Mouse (Mus musculus): ENCODE measurements around the gene Il3. TPM values are rescaled to one million over a fixed set of nuclear protein-coding genes. Genes with fewer than 3 reads are reported as not detected.

Gene Il3
- total RNA-seq, 1 experiment from 2014 or later = not detected

DNA sequence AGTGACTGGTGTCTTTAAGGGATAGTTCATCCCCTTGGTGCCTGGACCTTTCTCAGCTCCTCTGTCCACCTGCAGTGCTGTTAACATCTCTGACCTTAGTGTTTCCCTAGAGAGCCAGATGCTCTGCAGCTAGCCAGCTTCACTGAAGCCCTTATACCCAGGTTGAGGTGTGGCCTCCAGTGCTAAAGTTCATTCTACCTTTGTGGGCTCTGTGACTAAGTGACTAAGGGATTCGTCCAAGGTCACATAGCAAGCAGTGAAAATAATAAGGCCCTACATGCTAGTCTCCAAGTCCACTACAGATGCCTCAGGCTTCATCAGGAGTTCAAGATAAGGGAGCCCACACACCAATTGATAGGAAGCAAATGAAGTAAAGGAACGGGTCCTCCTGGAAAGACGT is 24.6 kb downstream of the Il3 start:
- ATAC-seq (replicated peaks in 1 of 2; ENCODE audit: insufficient read depth in 1 of 2, low FRiP score in 2 of 2, low TSS enrichment in 1 of 2, low read depth in 1 of 2, poor library complexity in 2 of 2, severe bottlenecking in 2 of 2) = no peak

DNA sequence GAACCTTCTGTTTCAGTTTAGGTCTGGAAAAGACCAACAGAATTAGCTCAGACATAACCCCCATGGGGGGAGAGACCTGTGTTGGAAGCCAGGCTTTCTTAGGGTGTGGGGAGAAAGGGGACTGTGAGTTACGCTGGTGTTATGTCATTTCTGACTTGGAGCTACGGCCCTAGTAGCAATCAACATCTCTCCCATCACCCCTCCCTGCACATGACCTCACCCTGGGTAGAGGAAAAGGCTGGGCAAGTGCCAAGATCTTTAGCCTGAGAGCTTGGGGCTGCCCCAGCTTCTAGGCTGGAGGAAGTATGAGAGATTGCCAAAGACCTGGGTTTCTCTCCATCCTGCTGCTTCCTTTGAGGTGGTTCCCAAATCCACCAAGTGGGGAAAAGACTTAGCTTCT is 30.1 kb downstream of the Il3 start:
- ATAC-seq (replicated peaks in 1 of 2; ENCODE audit: insufficient read depth in 1 of 2, low FRiP score in 2 of 2, low TSS enrichment in 1 of 2, low read depth in 1 of 2, poor library complexity in 2 of 2, severe bottlenecking in 2 of 2) = peak; percentile 68 to 76; a peak in 3 of 4 replicates

DNA sequence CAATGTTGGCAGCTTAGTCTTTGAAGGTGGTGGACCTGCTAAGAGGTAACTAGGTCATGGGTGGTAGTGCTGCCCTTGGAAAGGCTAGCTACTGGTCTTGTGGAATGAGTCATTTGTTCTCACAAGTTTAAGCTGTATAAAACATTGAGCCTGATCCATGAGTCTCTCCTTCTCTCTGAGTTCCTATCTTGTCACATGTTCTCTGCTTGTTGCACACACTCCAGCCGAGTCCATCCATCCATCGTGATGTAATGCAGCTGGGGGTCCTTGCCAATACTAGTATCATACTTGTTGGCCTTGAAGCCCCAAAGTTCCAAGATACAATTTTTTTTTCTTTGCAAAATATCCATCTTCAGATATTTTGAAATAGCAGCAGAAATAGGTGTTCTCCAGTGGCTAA is 39.6 kb downstream of the Il3 start:
- no peak for ATAC-seq (replicated peaks in 1 of 2; ENCODE audit: insufficient read depth in 1 of 2, low FRiP score in 2 of 2, low TSS enrichment in 1 of 2, low read depth in 1 of 2, poor library complexity in 2 of 2, severe bottlenecking in 2 of 2)

DNA sequence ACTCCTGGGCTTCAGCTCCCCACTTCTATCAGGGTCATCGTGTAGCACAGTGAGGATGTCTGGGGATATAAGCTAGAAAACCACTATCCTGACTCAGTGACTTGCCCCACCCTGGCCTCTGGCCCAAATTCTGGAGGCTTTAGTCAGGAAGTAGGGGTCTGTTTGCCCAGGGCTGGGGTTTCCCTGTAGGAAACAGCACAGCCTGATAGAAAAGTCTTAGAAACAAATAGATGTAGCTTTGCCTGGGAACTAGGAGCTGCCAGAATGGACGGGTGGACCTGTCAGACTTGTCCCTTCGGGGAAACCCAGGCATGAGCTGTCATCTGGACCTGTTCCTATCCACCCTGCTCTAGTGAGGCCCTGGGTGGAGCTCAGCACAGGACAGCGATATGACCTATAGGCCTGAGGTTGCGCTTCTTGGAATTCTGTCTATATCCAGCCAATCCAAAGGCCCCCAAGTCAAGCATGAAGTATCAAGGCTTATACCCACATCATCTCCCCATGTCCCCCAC is 42.5 kb downstream of the Il3 start:
- ATAC-seq (replicated peaks in 1 of 2; ENCODE audit: insufficient read depth in 1 of 2, low FRiP score in 2 of 2, low TSS enrichment in 1 of 2, low read depth in 1 of 2, poor library complexity in 2 of 2, severe bottlenecking in 2 of 2) = no peak

DNA sequence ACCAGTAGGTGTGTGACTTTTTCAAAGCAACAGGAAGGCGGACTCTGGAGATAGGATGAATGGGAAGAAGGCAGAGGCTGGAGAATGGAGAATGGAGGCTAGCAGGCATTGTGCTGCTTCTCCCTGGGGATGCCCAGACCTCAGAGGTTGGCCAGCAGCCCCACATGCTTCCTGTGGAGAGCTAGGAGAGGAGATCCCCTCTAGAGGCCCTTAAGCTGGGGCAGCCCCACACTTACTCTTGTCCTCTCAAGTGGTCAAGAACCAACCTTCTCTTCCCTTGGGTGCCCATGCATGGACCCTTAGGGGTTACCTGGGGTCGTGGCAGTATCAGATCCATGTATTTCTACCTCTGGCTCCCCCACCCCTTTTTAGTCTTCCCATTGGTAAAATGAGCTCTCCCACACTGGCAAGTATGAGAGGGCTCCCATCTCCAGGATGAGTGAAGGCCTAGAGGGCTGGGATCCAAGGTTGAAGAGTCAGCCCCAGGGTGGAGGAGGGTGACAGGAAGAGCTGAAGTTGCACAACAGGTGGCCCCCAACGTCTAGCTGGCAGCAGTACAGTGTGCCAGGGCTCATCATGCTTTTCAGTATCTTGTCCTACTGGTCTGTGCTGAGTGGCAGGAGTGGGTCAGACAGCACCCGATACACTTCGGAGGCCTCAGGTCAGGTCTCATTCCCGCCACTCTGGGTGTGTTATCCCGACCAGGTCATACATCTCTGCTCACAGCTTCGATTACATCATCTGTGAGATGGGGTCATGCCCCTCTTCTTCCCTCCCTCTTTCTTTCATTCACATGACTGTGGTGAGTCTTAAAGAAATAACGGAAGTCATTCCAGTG is 43.2 kb downstream of the Il3 start:
- no peak for ATAC-seq (replicated peaks in 1 of 2; ENCODE audit: insufficient read depth in 1 of 2, low FRiP score in 2 of 2, low TSS enrichment in 1 of 2, low read depth in 1 of 2, poor library complexity in 2 of 2, severe bottlenecking in 2 of 2)

DNA sequence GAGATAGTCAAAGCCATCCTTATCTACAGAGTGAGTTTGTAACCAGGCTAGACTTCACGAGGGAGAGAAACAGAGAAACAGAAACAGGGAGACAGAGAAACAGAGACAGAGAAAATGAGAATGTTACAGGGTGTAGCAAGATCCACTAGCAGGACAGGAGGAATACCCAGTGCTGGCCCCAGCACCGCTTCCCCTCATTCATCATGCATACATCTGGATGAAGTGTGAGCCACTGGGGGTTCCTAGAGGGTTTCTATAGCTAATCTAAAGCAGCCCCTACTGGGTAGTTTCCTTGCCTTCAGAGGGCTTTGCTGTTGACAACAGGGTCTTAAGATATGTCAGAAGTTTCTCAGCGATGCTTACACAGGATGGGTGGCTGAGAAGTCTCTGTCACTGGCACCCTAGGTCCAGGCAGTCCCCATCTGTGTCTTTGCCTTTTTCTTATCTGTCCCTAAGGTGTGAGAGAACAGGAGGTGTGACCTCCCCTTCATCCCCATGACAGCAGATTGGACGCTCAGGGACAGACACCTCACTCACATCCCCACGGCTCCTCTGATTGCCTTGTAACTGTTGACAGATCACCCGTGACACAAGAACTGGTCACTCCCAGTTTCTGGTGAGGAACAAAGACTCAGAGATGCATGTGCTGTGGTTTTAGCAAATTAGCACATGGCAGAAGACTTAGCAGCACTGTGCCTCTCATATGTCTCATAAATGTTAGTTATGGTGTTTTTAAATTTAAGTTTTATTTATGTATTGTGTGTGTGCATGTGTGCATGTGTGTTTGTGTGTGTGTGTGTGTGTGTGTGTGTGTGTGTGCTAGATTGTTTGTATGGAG is 47.0 kb downstream of the Il3 start:
- no peak for ATAC-seq (replicated peaks in 1 of 2; ENCODE audit: insufficient read depth in 1 of 2, low FRiP score in 2 of 2, low TSS enrichment in 1 of 2, low read depth in 1 of 2, poor library complexity in 2 of 2, severe bottlenecking in 2 of 2)

DNA sequence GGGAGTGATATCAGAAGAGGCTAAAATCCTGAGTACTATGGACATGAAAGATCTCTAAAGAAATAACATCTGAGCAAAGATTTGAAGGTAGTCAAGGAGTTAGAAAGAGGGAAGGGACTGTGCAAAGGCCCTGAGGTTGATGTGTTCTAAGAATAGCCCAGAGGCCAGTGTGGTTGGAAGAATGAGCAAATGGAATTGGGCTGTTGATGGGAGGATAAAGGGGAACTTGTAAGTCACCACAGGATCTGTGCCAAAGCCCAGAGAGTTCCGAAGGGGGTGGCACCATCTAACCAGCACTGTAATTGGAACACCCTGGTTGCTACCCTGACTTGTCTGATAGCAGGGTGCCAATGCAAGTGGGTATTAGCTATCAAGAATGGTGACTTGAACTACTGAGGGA is 47.9 kb downstream of the Il3 start:
- peak in 1 of 2 experiments; percentile 40; a peak in 1 of 4 replicates for ATAC-seq (replicated peaks in 1 of 2; ENCODE audit: insufficient read depth in 1 of 2, low FRiP score in 2 of 2, low TSS enrichment in 1 of 2, low read depth in 1 of 2, poor library complexity in 2 of 2, severe bottlenecking in 2 of 2)

DNA sequence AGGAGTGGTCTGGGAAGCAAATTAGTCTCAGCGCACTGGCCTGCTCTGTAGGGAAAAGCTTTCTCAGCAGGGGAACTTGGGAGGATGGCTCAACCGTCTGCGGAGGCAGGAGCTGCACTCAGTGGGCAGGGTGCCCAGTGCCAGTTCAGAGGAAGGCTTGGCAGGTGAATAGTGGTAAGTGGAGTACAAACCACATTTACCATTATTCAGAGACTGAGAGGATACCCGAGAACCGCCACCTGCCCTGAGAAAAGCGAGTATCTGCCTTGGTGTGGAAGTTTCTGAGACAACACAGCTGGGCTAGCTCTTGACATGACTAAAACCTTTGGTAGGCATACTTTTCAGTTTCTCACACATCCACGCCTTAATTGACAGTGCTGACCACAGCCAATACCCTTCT is 49.7 kb downstream of the Il3 start:
- ATAC-seq (replicated peaks in 1 of 2; ENCODE audit: insufficient read depth in 1 of 2, low FRiP score in 2 of 2, low TSS enrichment in 1 of 2, low read depth in 1 of 2, poor library complexity in 2 of 2, severe bottlenecking in 2 of 2) = peak in 1 of 2 experiments; percentile 32; a peak in 1 of 4 replicates

DNA sequence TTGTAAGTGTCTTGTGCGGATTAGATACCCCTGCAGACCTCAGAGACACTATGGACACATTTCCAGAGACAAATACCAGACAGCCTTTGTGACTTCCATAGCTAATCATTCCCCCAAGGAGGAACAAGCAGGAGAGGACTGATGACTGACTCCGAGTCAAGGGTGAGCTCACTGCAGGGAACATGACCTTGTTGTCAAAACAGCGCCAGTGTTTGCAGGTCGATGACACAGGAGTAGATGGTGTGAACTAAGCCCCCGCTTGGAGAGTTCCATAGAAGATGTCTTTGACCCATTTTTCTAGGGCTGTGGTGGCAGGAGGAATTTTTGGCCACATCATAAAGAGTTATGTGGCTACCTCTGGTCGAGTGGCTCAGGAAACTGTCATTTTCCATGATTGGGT is 51.0 kb downstream of the Il3 start:
- ATAC-seq (replicated peaks in 1 of 2; ENCODE audit: insufficient read depth in 1 of 2, low FRiP score in 2 of 2, low TSS enrichment in 1 of 2, low read depth in 1 of 2, poor library complexity in 2 of 2, severe bottlenecking in 2 of 2) = no peak

Other genes starting within 250 kb of the Il3 start
- gene Slc22a4, start 239.2 kb downstream of the Il3 start, total RNA-seq (2017) = 1.3 and 9.5 TPM in 2 replicates
- not detected in 2 replicates for gene Pdlim4, start 198.3 kb downstream of the Il3 start, total RNA-seq (2017)
- not detected in 2 replicates for gene P4ha2, start 167.2 kb downstream of the Il3 start, total RNA-seq (2017)
- gene Csf2, start 17.6 kb downstream of the Il3 start, total RNA-seq (2017) = not detected in 2 replicates
- gene Acsl6, start 36.5 kb upstream of the Il3 start, total RNA-seq (2017) = 0.44 and 5.1 TPM in 2 replicates
- not detected in 2 replicates for gene Meikin, start 103.4 kb upstream of the Il3 start, total RNA-seq (2017)
- 41.2 and 42.1 TPM in 2 replicates for gene Fnip1, start 170.9 kb upstream of the Il3 start, total RNA-seq (2017)

All from hematopoietic stem cell, adult 5-6 weeks (primary cell).